ENCODE assay signal across 9 mouse cellular contexts in the genomic region with DNA sequence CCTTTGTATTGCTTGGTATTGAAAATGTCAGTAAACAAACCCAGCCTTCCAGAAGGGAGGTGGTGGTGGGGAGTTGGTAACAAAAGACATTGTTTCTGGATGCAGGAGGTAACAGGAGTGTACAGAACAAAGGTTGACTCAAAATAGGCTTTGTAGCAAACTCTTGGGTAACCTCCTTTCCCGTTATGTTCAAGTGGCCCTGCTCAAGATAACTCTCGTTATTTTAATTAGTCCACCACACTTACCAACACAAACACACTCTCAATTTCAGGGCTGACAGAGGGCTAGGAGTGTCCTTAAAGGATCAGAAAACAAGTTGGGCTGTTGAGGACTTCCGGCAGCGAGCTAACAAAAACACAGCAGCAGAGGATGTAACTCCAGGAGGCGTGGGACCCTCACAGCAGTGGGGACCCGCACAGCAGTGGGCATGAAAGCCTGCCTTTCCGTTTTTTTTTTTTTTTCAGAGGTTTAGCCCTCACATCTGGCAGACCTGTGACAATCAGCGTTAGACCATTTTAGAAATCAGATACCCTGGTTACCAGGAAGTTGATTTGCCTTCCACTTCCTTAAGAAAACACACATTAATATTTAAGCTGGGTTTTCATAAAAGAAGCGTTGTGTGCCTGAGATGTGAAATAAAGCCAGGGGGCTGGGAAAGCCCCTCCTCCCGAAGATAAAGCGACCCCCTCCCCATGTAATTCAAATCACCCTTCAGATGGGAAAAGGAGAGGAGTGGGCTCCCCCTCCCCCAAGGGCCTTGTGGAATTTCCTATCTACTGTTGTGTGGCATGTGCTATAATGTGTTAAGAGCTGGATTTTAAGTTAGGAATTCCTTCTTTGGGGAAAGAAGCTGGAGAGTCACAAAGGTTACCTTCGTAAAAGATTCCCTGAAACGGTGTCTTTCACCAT.
A peak's percentile ranks its signal among the peaks of the same experiment; 100 is the strongest.
DNase-seq lines count a peak whose midpoint lies in the region; ATAC-seq and TF ChIP-seq lines count a peak whose summit lies in the region.
"Had no signal": no experiment of that assay in that cellular context is flagged by ENCODE, and none has a peak within 500 bp of the region (broad histone marks: within the 10 kb centered on the region; RNA-seq: fewer than 3 reads in every experiment).

No protein-coding gene starts in this region.

- 9% methylated on average over 13 of the region's 13 CpGs for WGBS in forebrain, embryonic 10.5 days
- 13% methylated on average over 13 of the region's 13 CpGs for WGBS in forebrain, embryonic 14.5 days
- WGBS in hindbrain, postnatal 0 days, result 23% methylated on average over 13 of the region's 13 CpGs

- H3K27me3 ChIP-seq in forebrain, embryonic 10.5 days (ENCODE audit: poor library complexity, severe bottlenecking), result peaks cover 8% of the 10 kb centered on the region; the same call in 1 of the 2 replicates
- H3K27me3 ChIP-seq in forebrain, embryonic 14.5 days (replicated peaks; ENCODE audit: control insufficient read depth, insufficient read depth, low read length), result peaks cover 3% of the 10 kb centered on the region; the same call in 1 of the 2 replicates
- H3K27me3 ChIP-seq in hindbrain, postnatal 0 days (ENCODE audit: insufficient read depth, low read length), result no peaks in the 10 kb centered on the region
- no peaks in the 10 kb centered on the region for H3K27me3 ChIP-seq in splenic B cell, adult 2 months (ENCODE audit: control insufficient read depth, insufficient read depth, low read length, poor library complexity, severe bottlenecking)

- DNase-seq in forebrain, embryonic 10.5 days (ENCODE audit: extremely low spot score, low spot score), result no peak
- no peak for DNase-seq in forebrain, embryonic 14.5 days (ENCODE audit: low spot score)
- peak; percentile 32 for DNase-seq in retina, postnatal 1 day
- no peak for DNase-seq in retina, embryonic 14.5 days (ENCODE audit: low spot score)
- DNase-seq in hindbrain, postnatal 0 days (ENCODE audit: low spot score), result no peak
- peak; percentile 51 for DNase-seq in splenic B cell, adult 2 months (ENCODE audit: low read depth, low spot score)
- no peak for DNase-seq in ovary, adult 18-20 months (ENCODE audit: low spot score)
- DNase-seq in cerebellum, adult 11-12 months, result no peak
- DNase-seq: lung, postnatal 10 days had no signal

- no peaks in the 10 kb centered on the region for H3K9me3 ChIP-seq in forebrain, embryonic 10.5 days
- H3K9me3 ChIP-seq in forebrain, embryonic 14.5 days (replicated peaks; ENCODE audit: control insufficient read depth, low read length), result no peaks in the 10 kb centered on the region
- no peaks in the 10 kb centered on the region for H3K9me3 ChIP-seq in hindbrain, postnatal 0 days (ENCODE audit: low read length)

- ATAC-seq in forebrain, embryonic 14.5 days, result no peak
- ATAC-seq in hindbrain, postnatal 0 days, result no peak

- peak overlapping the region; percentile 11 for H3K4me3 ChIP-seq in forebrain, embryonic 10.5 days
- no peak overlapping the region for H3K4me3 ChIP-seq in forebrain, embryonic 14.5 days (ENCODE audit: low read depth, low read length)
- no peak overlapping the region for H3K4me3 ChIP-seq in hindbrain, postnatal 0 days (ENCODE audit: low read length)

- peak overlapping the region; percentile 76 for H3K27ac ChIP-seq in forebrain, embryonic 10.5 days
- H3K27ac ChIP-seq in forebrain, embryonic 14.5 days (ENCODE audit: low read depth, low read length), result no peak overlapping the region
- H3K27ac ChIP-seq in hindbrain, postnatal 0 days, result no peak overlapping the region

- H3K9ac ChIP-seq in forebrain, embryonic 14.5 days (ENCODE audit: low read length), result no peak overlapping the region
- H3K9ac ChIP-seq in hindbrain, postnatal 0 days (replicated peaks; ENCODE audit: low read length), result no peak overlapping the region

- H3K4me2 ChIP-seq in forebrain, embryonic 14.5 days (ENCODE audit: low read length), result no peak overlapping the region
- 0 out of 2 replicates have a peak overlapping the region, but pooled peaks have one; percentile 2 for H3K4me2 ChIP-seq in hindbrain, postnatal 0 days (ENCODE audit: low read depth, low read length)

- no peaks in the 10 kb centered on the region for H3K36me3 ChIP-seq in forebrain, embryonic 10.5 days (replicated peaks)
- H3K36me3 ChIP-seq in forebrain, embryonic 14.5 days (ENCODE audit: control insufficient read depth, insufficient read depth, low read length), result no peaks in the 10 kb centered on the region
- H3K36me3 ChIP-seq in hindbrain, postnatal 0 days (ENCODE audit: insufficient read depth, low read length), result no peaks in the 10 kb centered on the region
- H3K36me3 ChIP-seq in splenic B cell, adult 2 months (ENCODE audit: control insufficient read depth, insufficient read depth, low read length, poor library complexity, severe bottlenecking), result 0 out of 2 replicates have a peak, but pooled peaks cover 2% of the 10 kb centered on the region

- TF ChIP-seq CTCF in hindbrain, postnatal 0 days (IDR thresholded peaks at IDR 0.05; ENCODE audit: low read depth), result no peak

- H3K4me1 ChIP-seq in forebrain, embryonic 10.5 days, result peaks cover 17% of the 10 kb centered on the region
- peaks cover 3% of the 10 kb centered on the region; the same call in 1 of the 2 replicates for H3K4me1 ChIP-seq in forebrain, embryonic 14.5 days (ENCODE audit: control insufficient read depth, insufficient read depth, low read length)
- H3K4me1 ChIP-seq in hindbrain, postnatal 0 days (ENCODE audit: insufficient read depth, low read length), result no peaks in the 10 kb centered on the region

Comparison
In these comparisons a context has a peak if more than half of its experiments do, and no peak if none do; other contexts are left out.
1. DNase-seq: peak in retina, postnatal 1 day (single experiment) and splenic B cell, adult 2 months (single experiment); none in forebrain, embryonic 10.5 days (single experiment), forebrain, embryonic 14.5 days (single experiment), retina, embryonic 14.5 days (single experiment), hindbrain, postnatal 0 days (single experiment), ovary, adult 18-20 months (single experiment) and cerebellum, adult 11-12 months (single experiment).